Mouse (Mus musculus): ENCODE results near the gene Kcnip4.
A peak's percentile ranks its signal among the peaks of the same experiment; 100 is the strongest.

The Kcnip4 gene

DNA sequence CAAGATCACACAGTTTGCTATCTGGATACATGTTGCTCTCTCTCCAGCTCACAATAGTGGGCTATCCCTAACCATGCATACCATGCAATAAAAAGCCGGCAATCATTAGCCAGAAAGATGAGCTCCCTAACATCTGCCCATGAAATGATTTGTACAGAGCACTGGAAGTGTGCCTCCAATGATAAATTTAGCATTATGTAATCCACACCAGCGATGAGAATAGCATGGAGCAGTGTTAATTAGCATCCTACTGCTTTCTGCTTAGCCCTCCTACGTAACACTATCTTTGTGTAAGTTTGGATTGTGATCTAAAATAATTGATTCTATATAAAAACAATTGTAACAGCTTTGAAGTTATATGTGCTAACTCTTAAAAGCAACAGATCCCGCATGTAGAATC is 268.7 kb downstream of the Kcnip4 start:
- DNase-seq (ENCODE audit: low read depth, low spot score): no peak

GRCm38 (mm10) chr5:49247081-49247480 is 277.6 kb downstream of the Kcnip4 start:
- no peak for DNase-seq (ENCODE audit: low read depth, low spot score)

GRCm38 (mm10) chr5:49244414-49244813 is 280.3 kb downstream of the Kcnip4 start:
- no peak for DNase-seq (ENCODE audit: low read depth, low spot score)

DNA sequence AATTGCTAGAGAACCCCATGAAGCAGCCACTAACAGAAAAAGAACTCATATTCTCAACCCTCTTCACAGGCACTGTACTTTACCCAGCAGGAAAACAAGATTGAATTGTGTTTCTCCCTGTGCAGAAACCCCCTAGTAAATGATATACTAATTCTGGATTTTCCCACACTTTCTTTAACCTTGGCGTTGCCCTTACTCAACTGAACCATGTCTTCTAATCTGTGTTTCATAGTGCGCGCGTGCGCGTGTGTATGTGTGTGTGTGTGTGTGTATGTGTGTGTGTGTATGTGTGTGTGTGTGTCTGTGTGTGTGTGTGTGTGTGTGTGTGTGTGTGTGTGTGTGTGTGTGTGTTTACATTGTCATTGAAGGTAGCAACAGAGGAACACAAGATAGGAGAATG is 283.0 kb downstream of the Kcnip4 start:
- DNase-seq (ENCODE audit: low read depth, low spot score): no peak

GRCm38 (mm10) chr5:49201164-49201756 is 323.4 kb downstream of the Kcnip4 start:
- no peak for DNase-seq (ENCODE audit: low read depth, low spot score)

DNA sequence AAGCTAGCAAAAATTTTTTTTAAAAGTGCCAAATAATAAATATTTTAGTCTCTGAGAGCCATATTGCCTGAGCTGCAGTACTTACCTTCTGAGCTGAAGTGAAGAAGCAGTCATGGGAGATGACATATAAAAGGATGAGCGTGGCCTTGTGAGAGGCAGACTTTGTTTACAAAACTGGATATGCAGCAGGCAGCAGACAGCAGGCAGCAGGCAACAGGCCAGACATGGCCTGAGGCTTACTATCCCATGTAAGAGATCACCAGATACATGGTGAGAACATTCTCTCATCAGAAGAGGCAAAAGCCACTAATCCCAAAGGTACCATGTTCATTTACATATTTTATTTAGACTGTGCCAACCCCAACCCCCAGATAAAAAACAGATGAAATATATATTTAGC is 336.5 kb downstream of the Kcnip4 start:
- DNase-seq (ENCODE audit: low read depth, low spot score): no peak

- peak; percentile 39 for DNase-seq (ENCODE audit: low read depth, low spot score)
These were observed 374.4 kb downstream of the Kcnip4 start for GRCm38 (mm10) chr5:49150116-49150811.

- no peak for DNase-seq (ENCODE audit: low read depth, low spot score)
These were observed 375.0 kb downstream of the Kcnip4 start for GRCm38 (mm10) chr5:49149684-49150083.

- DNase-seq (ENCODE audit: low read depth, low spot score): no peak
These were observed 429.3 kb downstream of the Kcnip4 start for GRCm38 (mm10) chr5:49095432-49095831.

DNA sequence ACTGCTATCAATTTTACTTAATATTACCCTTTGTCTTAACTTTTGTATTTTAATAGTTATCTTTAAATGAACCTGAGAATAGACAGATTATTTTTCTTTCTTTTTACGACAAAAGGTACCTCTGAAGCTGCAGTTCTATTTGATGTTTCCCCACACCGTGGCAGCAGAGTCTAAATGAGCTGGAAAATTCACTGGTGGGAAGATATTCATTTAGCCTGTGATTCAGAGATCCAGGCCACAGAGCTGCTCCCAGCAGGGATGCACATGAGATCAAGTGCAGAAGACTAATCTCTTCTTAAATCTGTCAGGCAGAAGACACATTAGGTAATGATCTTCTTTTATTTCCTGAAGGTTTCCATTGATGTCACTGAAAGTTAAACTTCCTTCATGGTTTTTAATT is 429.8 kb downstream of the Kcnip4 start:
- DNase-seq (ENCODE audit: low read depth, low spot score): peak; percentile 8

GRCm38 (mm10) chr5:49094306-49094705 is 430.4 kb downstream of the Kcnip4 start:
- DNase-seq (ENCODE audit: low read depth, low spot score): no peak

- peak; percentile 74 for DNase-seq (ENCODE audit: low read depth, low spot score)
These were observed 434.5 kb downstream of the Kcnip4 start for GRCm38 (mm10) chr5:49090122-49090680.

- DNase-seq (ENCODE audit: low read depth, low spot score): no peak
These were observed 459.1 kb downstream of the Kcnip4 start for GRCm38 (mm10) chr5:49065646-49066045.

GRCm38 (mm10) chr5:49058926-49059325 is 465.8 kb downstream of the Kcnip4 start:
- DNase-seq (ENCODE audit: low read depth, low spot score): no peak

- DNase-seq (ENCODE audit: low read depth, low spot score): no peak
These were observed 466.9 kb downstream of the Kcnip4 start for GRCm38 (mm10) chr5:49057636-49058340.

- peak; percentile 6 for DNase-seq (ENCODE audit: low read depth, low spot score)
These were observed 476.7 kb downstream of the Kcnip4 start for GRCm38 (mm10) chr5:49047960-49048359.

DNA sequence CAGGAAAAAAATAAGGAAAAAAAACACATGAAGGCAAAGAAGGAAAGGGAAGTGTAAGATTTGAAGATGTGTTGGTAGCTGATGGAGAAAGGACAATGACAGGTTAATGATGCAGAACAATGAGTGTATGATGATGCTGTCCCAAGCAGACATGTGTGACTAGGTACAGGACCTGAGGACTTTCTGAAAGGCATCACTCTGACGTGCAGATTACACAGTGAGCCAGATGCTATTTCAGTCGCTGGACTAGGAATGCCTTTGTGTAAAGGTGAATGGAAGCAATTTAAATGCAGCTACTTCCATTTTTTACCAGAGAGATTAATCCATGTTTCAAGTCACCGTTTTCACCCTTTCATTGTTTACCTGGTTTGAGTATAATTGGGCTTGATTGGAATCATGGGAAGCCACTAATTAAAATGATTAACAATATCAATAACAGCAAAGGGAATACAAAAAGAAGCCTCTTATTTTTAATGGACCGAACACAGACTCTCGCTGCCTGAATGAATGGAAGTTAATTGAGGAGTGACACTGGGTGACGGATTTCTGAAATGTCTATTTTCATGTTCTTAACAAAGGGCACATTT is 483.4 kb downstream of the Kcnip4 start:
- DNase-seq (ENCODE audit: low read depth, low spot score): no peak

GRCm38 (mm10) chr5:48997359-48997758 is 527.3 kb downstream of the Kcnip4 start:
- DNase-seq (ENCODE audit: low read depth, low spot score): no peak

- no peak for DNase-seq (ENCODE audit: low read depth, low spot score)
These were observed 535.5 kb downstream of the Kcnip4 start for GRCm38 (mm10) chr5:48989145-48989659.

DNA sequence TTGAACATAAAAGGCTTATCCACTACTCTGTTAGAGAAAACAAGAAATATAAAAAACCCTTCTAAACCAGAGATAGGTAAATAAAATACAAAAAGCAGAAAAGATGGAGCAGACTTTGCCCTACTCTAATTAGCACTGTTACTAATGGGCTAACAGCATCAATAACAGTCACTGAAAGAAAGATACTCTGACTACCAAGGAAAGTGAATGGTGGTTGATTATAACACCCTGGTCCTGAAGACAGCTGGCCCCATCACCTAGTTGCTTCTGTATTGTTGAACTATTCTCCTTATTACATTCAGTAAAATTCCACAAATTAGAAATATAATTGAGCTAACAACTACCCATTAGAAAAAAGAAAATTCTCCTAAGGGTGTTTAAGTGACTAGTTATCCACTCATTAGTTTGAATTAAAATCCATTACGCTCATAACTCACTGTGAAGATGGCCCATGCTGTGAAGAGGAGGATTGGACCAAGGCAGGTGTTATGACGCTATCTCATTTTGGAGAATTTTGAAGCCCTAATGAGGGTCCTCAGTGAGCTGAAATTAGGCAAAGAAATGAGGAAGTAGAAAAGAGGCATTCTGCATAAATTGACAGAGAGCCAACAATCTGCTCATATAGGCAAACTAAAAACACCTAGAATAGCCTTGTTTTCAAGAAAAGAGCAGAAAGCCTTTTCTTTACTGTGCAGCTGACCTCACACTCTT is 582.2 kb downstream of the Kcnip4 start:
- DNase-seq (ENCODE audit: low read depth, low spot score): no peak

DNA sequence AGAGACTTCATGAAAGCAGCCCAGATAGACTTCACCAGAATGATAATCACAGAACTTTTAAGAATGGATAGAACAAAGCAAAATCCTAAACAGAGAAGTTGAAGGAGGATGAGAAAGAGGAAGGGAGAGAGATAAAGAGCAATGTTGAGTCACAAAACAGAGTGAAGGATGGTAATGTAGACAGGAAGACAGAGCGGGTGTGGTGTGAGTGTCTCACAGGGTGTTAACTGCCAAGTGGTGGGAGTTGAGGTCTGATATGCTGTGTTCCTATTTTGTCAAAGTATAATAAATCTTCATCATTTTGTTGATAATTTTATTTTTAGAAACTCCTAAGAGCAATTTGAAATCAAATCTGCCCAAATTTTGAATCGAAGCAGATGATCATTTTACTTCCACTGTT is 592.8 kb downstream of the Kcnip4 start:
- no peak for DNase-seq (ENCODE audit: low read depth, low spot score)

Data from brain, embryonic 18.5 days (tissue).